Mouse (Mus musculus) liver, embryonic 13.5 days (tissue): Measurements from ENCODE around the gene Gstm6. TPM values are rescaled to one million over a fixed set of nuclear protein-coding genes. Genes with fewer than 3 reads are reported as not detected.
"Not testable (repeated sequence)": the region's sequence is repeated elsewhere in the genome, so short reads cannot be mapped to it uniquely, and the experiment has no call there.

ENCODE experiments used
- ATAC-seq: fragments of 200-750 bp; cut with Nextera tagmentation; 2 replicates; pipeline ENCODE4 v1.8.0; 2017; ENCODE audit warnings: low read depth, mild to moderate bottlenecking, moderate number of reproducible peaks, moderate library complexity
- DNase-seq: peaks from one replicate; pipeline ENCODE4 v3.0.0; 2022
- H3K27ac ChIP-seq: fragments of 300-500 bp; sonication (generic); 2 replicates; pipeline ENCODE4 v1.5.1; 2015; ENCODE audit warnings: moderate library complexity, mild to moderate bottlenecking, inconsistent platforms
- H3K27me3 ChIP-seq: fragments of 300-500 bp; sonication (generic); 2 replicates; pipeline ENCODE4 v1.6.1; 2015; ENCODE audit warnings: mild to moderate bottlenecking, inconsistent platforms
- H3K36me3 ChIP-seq: fragments of 300-500 bp; sonication (generic); 2 replicates; pipeline ENCODE4 v1.6.1; 2015; ENCODE audit warnings: mild to moderate bottlenecking, inconsistent platforms
- H3K4me1 ChIP-seq: fragments of 300-500 bp; sonication (generic); replicated peaks from 2 replicates; pipeline ENCODE4 v1.6.1; 2015; ENCODE audit warnings: inconsistent platforms
- H3K4me2 ChIP-seq: fragments of 300-500 bp; sonication (generic); 2 replicates; pipeline ENCODE4 v1.6.1; 2015; ENCODE audit warnings: inconsistent platforms, mild to moderate bottlenecking, moderate library complexity
- H3K4me3 ChIP-seq: fragments of 300-500 bp; sonication (generic); replicated peaks from 2 replicates; pipeline ENCODE4 v1.5.1; 2015; ENCODE audit warnings: mild to moderate bottlenecking, inconsistent platforms
- H3K9ac ChIP-seq: fragments of 300-500 bp; sonication (generic); 2 replicates; pipeline ENCODE4 v1.6.1; 2015; ENCODE audit warnings: mild to moderate bottlenecking, inconsistent platforms
- H3K9me3 ChIP-seq: fragments of 300-500 bp; sonication (generic); replicated peaks from 2 replicates; pipeline ENCODE4 v1.6.1; 2016; ENCODE audit warnings: inconsistent platforms
- WGBS: fragments of 180-500 bp; shearing (Covaris S2); methylation state at CpG from one replicate; pipeline ENCODE4 v1.1.7; 2015; ENCODE audit not compliant: insufficient replicate concordance; 5-methylcytosine and 5-hydroxymethylcytosine counted together
- polyA plus RNA-seq: library from polyadenylated mRNA; unstranded; fragments of >200 nt; fragmentation: Nextera tagmentation; extraction: Ambion mirVana; gene quantifications from 2 replicates; pipeline ENCODE4 v1.2.1, GENCODE M21; 2015

Gene Gstm6
- polyA plus RNA-seq, 1 experiment from 2014 or later: 9.0 TPM

GRCm38 (mm10) chr3:107968724-107969395 lies 25.3 kb upstream of the Gstm6 start, which contains the start of gene Gstm3:
Gstm3 (minus strand) TSS chr3:107969283.
- Histone ChIP-seq H3K36me3 (no peaks in the 10 kb centered on the region), H3K27ac (no peak within 1 kb of the TSS), H3K9me3 (no peaks in the 10 kb centered on the region), H3K9ac (no peak within 1 kb of the TSS), H3K27me3 (no peaks in the 10 kb centered on the region), H3K4me1 (peaks cover 18% of the 10 kb centered on the region), H3K4me2 (no peak within 1 kb of the TSS), H3K4me3 (no peak within 1 kb of the TSS)
- ATAC-seq (peak; percentile 21; the same call in 1 of the 2 replicates), DNase-seq (no peak)
- 50% methylated on average over 13 of the region's 13 CpGs for WGBS

GRCm38 (mm10) chr3:107966631-107967030 lies 23.1 kb upstream of the Gstm6 start:
- WGBS: 75% methylated on average over 5 of the region's 5 CpGs
- ATAC-seq (no peak), DNase-seq (no peak)
- Histone ChIP-seq H3K4me3 (no peak overlapping the region), H3K4me1 (peaks cover 17% of the 10 kb centered on the region), H3K9ac (no peak overlapping the region), H3K27me3 (no peaks in the 10 kb centered on the region), H3K4me2 (no peak overlapping the region), H3K27ac (no peak overlapping the region), H3K36me3 (no peaks in the 10 kb centered on the region), H3K9me3 (no peaks in the 10 kb centered on the region)

GRCm38 (mm10) chr3:107965592-107965991 lies 22.0 kb upstream of the Gstm6 start:
- no peak for DNase-seq
- 53% methylated on average over 1 of the region's 1 CpGs for WGBS
- Histone ChIP-seq H3K4me1 (peaks cover 17% of the 10 kb centered on the region), H3K9ac (no peak overlapping the region), H3K4me2 (no peak overlapping the region), H3K27ac (no peak overlapping the region), H3K27me3 (no peaks in the 10 kb centered on the region), H3K9me3 (no peaks in the 10 kb centered on the region), H3K36me3 (no peaks in the 10 kb centered on the region), H3K4me3 (no peak overlapping the region)
- ATAC-seq: no peak

GRCm38 (mm10) chr3:107964656-107965308 lies 21.2 kb upstream of the Gstm6 start:
- peak; percentile 24; the same call in 1 of the 2 replicates for ATAC-seq

GRCm38 (mm10) chr3:107964026-107964425 lies 20.5 kb upstream of the Gstm6 start:
- peak; percentile 1 for DNase-seq
- H3K27ac ChIP-seq: peak overlapping the region; percentile 2; the same call in 1 of the 2 replicates
- H3K27me3 ChIP-seq: no peaks in the 10 kb centered on the region
- ATAC-seq: peak; percentile 64
- H3K4me2 ChIP-seq: peak overlapping the region; percentile 6; the same call in 1 of the 2 replicates
- H3K4me3 ChIP-seq: no peak overlapping the region
- H3K9ac ChIP-seq: peak overlapping the region; percentile 36; the same call in 1 of the 2 replicates
- H3K4me1 ChIP-seq: peaks cover 17% of the 10 kb centered on the region
- H3K36me3 ChIP-seq: no peaks in the 10 kb centered on the region
- no peaks in the 10 kb centered on the region for H3K9me3 ChIP-seq
- WGBS: 21% methylated on average over 4 of the region's 4 CpGs

More at GRCm38 (mm10) chr3:107964656-107965308, 21.2 kb upstream of the Gstm6 start:
- Histone ChIP-seq H3K27me3 (no peaks in the 10 kb centered on the region), H3K36me3 (no peaks in the 10 kb centered on the region), H3K9me3 (no peaks in the 10 kb centered on the region), H3K4me1 (peaks cover 17% of the 10 kb centered on the region), H3K4me2 (peak overlapping the region; percentile 6), H3K27ac (peak overlapping the region; percentile 2; the same call in 1 of the 2 replicates), H3K4me3 (no peak overlapping the region), H3K9ac (no peak overlapping the region)
- WGBS: 33% methylated on average over 5 of the region's 5 CpGs
- DNase-seq: peak; percentile 5

- H3K4me1 ChIP-seq: not testable (repeated sequence)
- WGBS: 61% methylated on average over 9 of the region's 9 CpGs
These were observed 11.7 kb upstream of the Gstm6 start for GRCm38 (mm10) chr3:107955260-107955659.

GRCm38 (mm10) chr3:107953906-107954305 lies 10.4 kb upstream of the Gstm6 start:
- no peaks in the 10 kb centered on the region for H3K36me3 ChIP-seq
- no peak for ATAC-seq
- no peaks in the 10 kb centered on the region for H3K4me1 ChIP-seq
- H3K9ac ChIP-seq: no peak overlapping the region
- no peak overlapping the region for H3K27ac ChIP-seq
- WGBS: 68% methylated on average over 5 of the region's 5 CpGs
- H3K27me3 ChIP-seq: no peaks in the 10 kb centered on the region; the same call in 1 of the 2 replicates
- H3K9me3 ChIP-seq: no peaks in the 10 kb centered on the region
- no peak overlapping the region for H3K4me3 ChIP-seq
- no peak overlapping the region for H3K4me2 ChIP-seq
- DNase-seq: no peak

More at GRCm38 (mm10) chr3:107955260-107955659, 11.7 kb upstream of the Gstm6 start:
- not testable (repeated sequence) for H3K9me3 ChIP-seq, H3K36me3 ChIP-seq, H3K4me2 ChIP-seq, H3K9ac ChIP-seq, H3K27me3 ChIP-seq, H3K4me3 ChIP-seq, H3K27ac ChIP-seq, DNase-seq, ATAC-seq

GRCm38 (mm10) chr3:107953328-107953755 lies 9.8 kb upstream of the Gstm6 start:
- ATAC-seq (0 out of 2 replicates have a peak, but pooled peaks have one; percentile 20), DNase-seq (peak; percentile 34)
- Histone ChIP-seq H3K27me3 (no peaks in the 10 kb centered on the region; the same call in 1 of the 2 replicates), H3K27ac (no peak overlapping the region), H3K4me3 (no peak overlapping the region), H3K4me2 (no peak overlapping the region), H3K9me3 (no peaks in the 10 kb centered on the region), H3K36me3 (no peaks in the 10 kb centered on the region), H3K9ac (no peak overlapping the region), H3K4me1 (no peaks in the 10 kb centered on the region)
- WGBS: 14% methylated on average over 6 of the region's 6 CpGs

GRCm38 (mm10) chr3:107950531-107950930 lies 7.0 kb upstream of the Gstm6 start:
- WGBS: 61% methylated on average over 11 of the region's 11 CpGs
- H3K36me3 ChIP-seq: no peaks in the 10 kb centered on the region
- ATAC-seq (no peak), DNase-seq (no peak)
- no peak overlapping the region for H3K27ac ChIP-seq
- no peak overlapping the region for H3K4me3 ChIP-seq
- H3K4me2 ChIP-seq: no peak overlapping the region
- H3K9ac ChIP-seq: no peak overlapping the region
- H3K4me1 ChIP-seq: no peaks in the 10 kb centered on the region
- H3K27me3 ChIP-seq: no peaks in the 10 kb centered on the region
- no peaks in the 10 kb centered on the region for H3K9me3 ChIP-seq

- not testable (repeated sequence) for H3K27me3 ChIP-seq, H3K9me3 ChIP-seq, H3K4me3 ChIP-seq, ATAC-seq, H3K27ac ChIP-seq, H3K4me2 ChIP-seq, H3K4me1 ChIP-seq, H3K36me3 ChIP-seq, DNase-seq, H3K9ac ChIP-seq
- WGBS: 78% methylated on average over 1 of the region's 1 CpGs
These were observed 5.9 kb upstream of the Gstm6 start for GRCm38 (mm10) chr3:107949461-107949860.

- no peaks in the 10 kb centered on the region for H3K9me3 ChIP-seq
- no peaks in the 10 kb centered on the region for H3K27me3 ChIP-seq
- H3K36me3 ChIP-seq: no peaks in the 10 kb centered on the region
- H3K4me1 ChIP-seq: no peaks in the 10 kb centered on the region; the same call in 1 of the 2 replicates
- H3K4me3 ChIP-seq: no peak overlapping the region
- no peak for ATAC-seq
- 38% methylated on average over 4 of the region's 4 CpGs for WGBS
- no peak overlapping the region for H3K4me2 ChIP-seq
- H3K9ac ChIP-seq: no peak overlapping the region
- no peak for DNase-seq
- no peak overlapping the region for H3K27ac ChIP-seq
These were observed 2.2 kb upstream of the Gstm6 start for GRCm38 (mm10) chr3:107945729-107946128.
